Mouse (Mus musculus): ENCODE measurements at regions not wholly inside any gene's neighbourhood (a gene's known extent, or its start where the extent isn't known, plus 50 kb on each side); places are given as distances from the start of the nearest gene placed in this dataset.

GRCm38 (mm10) chr4:55894116-55894885 lies 362.0 kb upstream of the Klf4 start:
- no peak overlapping the region for H3K9ac ChIP-seq (ENCODE audit: insufficient read depth, low read depth, low read length, poor library complexity, severe bottlenecking)
- DNase-seq (ENCODE audit: low read depth, low spot score), result no peak
- TF ChIP-seq CHD2 (IDR thresholded peaks at IDR 0.05; ENCODE audit: low read depth, low read length) (no peak), ZNF384 (IDR thresholded peaks at IDR 0.05; ENCODE audit: low read depth, low read length) (no peak), ZC3H11A (IDR thresholded peaks at IDR 0.05; ENCODE audit: borderline replicate concordance, low read depth, low read length) (no peak), HCFC1 (IDR thresholded peaks at IDR 0.05; ENCODE audit: borderline replicate concordance, insufficient read depth, low read length) (no peak), MAFK (IDR thresholded peaks at IDR 0.05; ENCODE audit: insufficient read depth, low read depth, low read length) (no peak)
- no peaks in the 10 kb centered on the region for H3K4me1 ChIP-seq (ENCODE audit: control insufficient read depth in 2 of 2, insufficient read depth in 2 of 2, low read length in 2 of 2, poor library complexity in 1 of 2)
- H3K36me3 ChIP-seq (ENCODE audit: control insufficient read depth, insufficient read depth, low read length, poor library complexity, severe bottlenecking), result no peaks in the 10 kb centered on the region
- in situ Hi-C loops (cut with MboI; ENCODE audit: low sequenced_read_pairs in 2 of 2, unreplicated experiment in 2 of 2), result no loop called here
- no peaks in the 10 kb centered on the region for H3K9me3 ChIP-seq (ENCODE audit: control insufficient read depth, insufficient read depth, low read depth, low read length)
- no peak overlapping the region for H3K27ac ChIP-seq (ENCODE audit: insufficient read depth, low read depth, low read length, poor library complexity, severe bottlenecking)
- H3K4me3 ChIP-seq (ENCODE audit: insufficient read depth in 1 of 2, low read depth in 1 of 2, low read length in 2 of 2, poor library complexity in 1 of 2, severe bottlenecking in 1 of 2), result no peak overlapping the region

DNA sequence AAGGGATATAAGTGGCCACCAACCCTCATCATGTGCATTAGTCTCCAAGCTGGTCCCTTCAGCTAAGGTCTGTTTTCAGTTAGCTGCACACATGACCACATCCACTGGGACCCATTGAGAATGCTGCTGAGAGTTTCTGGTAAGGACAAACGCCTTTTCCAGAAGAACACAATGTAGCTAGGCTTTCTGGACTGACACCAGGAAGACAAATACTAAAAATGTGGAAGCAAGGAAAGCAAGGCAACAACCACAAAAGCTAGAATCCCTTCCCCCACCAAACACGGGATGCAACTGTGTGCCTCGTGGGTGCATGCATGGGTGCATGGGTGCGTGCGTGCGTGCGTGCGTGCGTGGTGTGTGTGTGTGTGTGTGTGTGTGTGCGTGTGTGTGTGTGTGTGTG lies 359.4 kb upstream of the Klf4 start:
- TF ChIP-seq CHD2 (IDR thresholded peaks at IDR 0.05; ENCODE audit: low read depth, low read length) (no peak), ZC3H11A (IDR thresholded peaks at IDR 0.05; ENCODE audit: borderline replicate concordance, low read depth, low read length) (no peak), MAFK (IDR thresholded peaks at IDR 0.05; ENCODE audit: insufficient read depth, low read depth, low read length) (no peak), HCFC1 (IDR thresholded peaks at IDR 0.05; ENCODE audit: borderline replicate concordance, insufficient read depth, low read length) (no peak), ZNF384 (IDR thresholded peaks at IDR 0.05; ENCODE audit: low read depth, low read length) (no peak)
- H3K9me3 ChIP-seq (ENCODE audit: control insufficient read depth, insufficient read depth, low read depth, low read length), result no peaks in the 10 kb centered on the region

DNA sequence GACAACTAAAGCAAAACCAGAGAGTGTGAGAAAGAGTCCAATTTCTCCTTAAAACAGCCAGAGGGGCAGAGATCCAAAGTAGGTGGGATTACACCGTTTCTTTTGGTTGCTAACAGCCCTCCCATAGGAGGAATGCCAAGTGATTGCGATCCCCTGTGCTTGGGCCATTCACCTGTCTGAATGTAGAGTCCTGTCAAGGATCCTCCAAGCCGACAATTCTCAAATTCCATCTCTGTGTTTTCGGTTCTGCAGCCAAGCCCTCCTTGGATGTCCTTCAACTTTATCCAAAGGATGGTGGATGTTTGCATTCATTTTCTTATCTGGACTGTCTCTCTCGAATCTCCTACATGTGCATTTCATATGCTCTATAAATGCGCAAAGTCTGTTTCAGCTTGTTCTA lies 355.3 kb upstream of the Klf4 start:
- no peak for DNase-seq (ENCODE audit: low read depth, low spot score)
- no peak for TF ChIP-seq HCFC1 (IDR thresholded peaks at IDR 0.05; ENCODE audit: borderline replicate concordance, insufficient read depth, low read length)
- TF ChIP-seq CHD2 (IDR thresholded peaks at IDR 0.05; ENCODE audit: low read depth, low read length), result no peak
- TF ChIP-seq ZNF384 (IDR thresholded peaks at IDR 0.05; ENCODE audit: low read depth, low read length), result no peak
- TF ChIP-seq ZC3H11A (IDR thresholded peaks at IDR 0.05; ENCODE audit: borderline replicate concordance, low read depth, low read length), result no peak
- no peak for TF ChIP-seq MAFK (IDR thresholded peaks at IDR 0.05; ENCODE audit: insufficient read depth, low read depth, low read length)
- Histone ChIP-seq H3K4me1 (ENCODE audit: control insufficient read depth in 2 of 2, insufficient read depth in 2 of 2, low read length in 2 of 2, poor library complexity in 1 of 2) (no peaks in the 10 kb centered on the region), H3K9ac (ENCODE audit: insufficient read depth, low read depth, low read length, poor library complexity, severe bottlenecking) (no peak overlapping the region), H3K36me3 (ENCODE audit: control insufficient read depth, insufficient read depth, low read length, poor library complexity, severe bottlenecking) (no peaks in the 10 kb centered on the region), H3K27ac (ENCODE audit: insufficient read depth, low read depth, low read length, poor library complexity, severe bottlenecking) (no peak overlapping the region), H3K9me3 (ENCODE audit: control insufficient read depth, insufficient read depth, low read depth, low read length) (no peaks in the 10 kb centered on the region), H3K4me3 (ENCODE audit: insufficient read depth in 1 of 2, low read depth in 1 of 2, low read length in 2 of 2, poor library complexity in 1 of 2, severe bottlenecking in 1 of 2) (no peak overlapping the region)
- in situ Hi-C loops (cut with MboI; ENCODE audit: low sequenced_read_pairs in 2 of 2, unreplicated experiment in 2 of 2), result no loop called here

More for the DNA sequence above, 359.4 kb upstream of the Klf4 start:
- Histone ChIP-seq H3K4me1 (ENCODE audit: control insufficient read depth in 2 of 2, insufficient read depth in 2 of 2, low read length in 2 of 2, poor library complexity in 1 of 2) (no peaks in the 10 kb centered on the region), H3K27ac (ENCODE audit: insufficient read depth, low read depth, low read length, poor library complexity, severe bottlenecking) (no peak overlapping the region), H3K9ac (ENCODE audit: insufficient read depth, low read depth, low read length, poor library complexity, severe bottlenecking) (no peak overlapping the region), H3K36me3 (ENCODE audit: control insufficient read depth, insufficient read depth, low read length, poor library complexity, severe bottlenecking) (no peaks in the 10 kb centered on the region), H3K4me3 (ENCODE audit: insufficient read depth in 1 of 2, low read depth in 1 of 2, low read length in 2 of 2, poor library complexity in 1 of 2, severe bottlenecking in 1 of 2) (no peak overlapping the region)
- in situ Hi-C loops (cut with MboI; ENCODE audit: low sequenced_read_pairs in 2 of 2, unreplicated experiment in 2 of 2), result no loop called here
- DNase-seq (ENCODE audit: low read depth, low spot score), result no peak

DNA sequence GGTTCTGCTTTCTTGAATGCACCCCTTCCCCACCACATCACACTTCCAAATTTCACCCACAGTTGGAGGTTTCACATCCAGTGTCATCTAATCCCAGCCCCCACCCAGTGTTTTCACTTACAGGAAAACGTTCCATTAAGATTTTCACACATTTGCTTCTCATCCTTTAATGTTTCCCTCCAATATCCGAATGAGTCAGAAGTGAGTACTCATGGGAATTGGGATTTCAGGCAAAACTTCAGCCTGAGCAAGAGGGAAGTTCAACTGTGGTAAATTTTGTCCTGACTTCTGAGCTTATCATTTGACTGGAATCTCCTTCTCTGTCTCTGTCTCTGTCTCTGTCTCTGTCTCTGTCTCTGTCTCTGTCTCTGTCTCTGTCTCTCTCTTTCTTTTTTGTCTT lies 350.3 kb upstream of the Klf4 start:
- H3K27ac ChIP-seq (ENCODE audit: insufficient read depth, low read depth, low read length, poor library complexity, severe bottlenecking), result no peak overlapping the region
- no peak overlapping the region for H3K9ac ChIP-seq (ENCODE audit: insufficient read depth, low read depth, low read length, poor library complexity, severe bottlenecking)
- H3K9me3 ChIP-seq (ENCODE audit: control insufficient read depth, insufficient read depth, low read depth, low read length), result no peaks in the 10 kb centered on the region
- H3K4me3 ChIP-seq (ENCODE audit: insufficient read depth in 1 of 2, low read depth in 1 of 2, low read length in 2 of 2, poor library complexity in 1 of 2, severe bottlenecking in 1 of 2), result no peak overlapping the region
- in situ Hi-C loops (cut with MboI; ENCODE audit: low sequenced_read_pairs in 2 of 2, unreplicated experiment in 2 of 2), result no loop called here
- H3K36me3 ChIP-seq (ENCODE audit: control insufficient read depth, insufficient read depth, low read length, poor library complexity, severe bottlenecking), result no peaks in the 10 kb centered on the region
- no peak for TF ChIP-seq MAFK (IDR thresholded peaks at IDR 0.05; ENCODE audit: insufficient read depth, low read depth, low read length)
- no peak for TF ChIP-seq CHD2 (IDR thresholded peaks at IDR 0.05; ENCODE audit: low read depth, low read length)
- TF ChIP-seq ZNF384 (IDR thresholded peaks at IDR 0.05; ENCODE audit: low read depth, low read length), result no peak
- no peak for TF ChIP-seq ZC3H11A (IDR thresholded peaks at IDR 0.05; ENCODE audit: borderline replicate concordance, low read depth, low read length)
- no peak for TF ChIP-seq HCFC1 (IDR thresholded peaks at IDR 0.05; ENCODE audit: borderline replicate concordance, insufficient read depth, low read length)
- DNase-seq (ENCODE audit: low read depth, low spot score), result no peak
- no peaks in the 10 kb centered on the region for H3K4me1 ChIP-seq (ENCODE audit: control insufficient read depth in 2 of 2, insufficient read depth in 2 of 2, low read length in 2 of 2, poor library complexity in 1 of 2)
